Mouse (Mus musculus) kidney, postnatal 0 days (tissue): ENCODE results near the gene Fbxl12. TPM values are rescaled to one million over a fixed set of nuclear protein-coding genes. Genes with fewer than 3 reads are reported as not detected.

ENCODE experiments used
- ATAC-seq: fragments of 200-750 bp; cut with Nextera tagmentation; replicated peaks from 2 replicates; pipeline ENCODE4 v1.8.0; 2017; ENCODE audit warnings: low read depth, moderate number of reproducible peaks, moderate TSS enrichment, moderate library complexity; ENCODE audit not compliant: low FRiP score
- DNase-seq: peaks from one replicate; pipeline ENCODE4 v3.0.0-alpha.2; 2016; ENCODE audit warnings: low spot score
- H3K27ac ChIP-seq: fragments of 300-500 bp; sonication (generic); 2 replicates; pipeline ENCODE4 v1.5.1; 2014; ENCODE audit warnings: mild to moderate bottlenecking
- H3K27me3 ChIP-seq: fragments of 300-500 bp; sonication (generic); 2 replicates; pipeline ENCODE4 v1.6.1; 2014; ENCODE audit warnings: low read length, mixed read lengths; ENCODE audit not compliant: insufficient read depth
- H3K36me3 ChIP-seq: fragments of 300-500 bp; sonication (generic); 2 replicates; pipeline ENCODE4 v1.6.1; 2014; ENCODE audit warnings: low read length, mixed read lengths; ENCODE audit not compliant: insufficient read depth
- H3K4me1 ChIP-seq: fragments of 300-500 bp; sonication (generic); replicated peaks from 2 replicates; pipeline ENCODE4 v1.6.1; 2014; ENCODE audit warnings: antibody characterized with exemption, low read length, mixed read lengths; ENCODE audit not compliant: insufficient read depth
- H3K4me2 ChIP-seq: fragments of 300-500 bp; sonication (generic); 2 replicates; pipeline ENCODE4 v1.6.1; 2014; ENCODE audit warnings: mild to moderate bottlenecking, low read length, moderate library complexity, mixed read lengths
- H3K4me3 ChIP-seq: fragments of 300-500 bp; sonication (generic); replicated peaks from 2 replicates; pipeline ENCODE4 v1.5.1; 2014; ENCODE audit warnings: low read depth, low read length
- H3K9ac ChIP-seq: fragments of 300-500 bp; sonication (generic); 2 replicates; pipeline ENCODE4 v1.6.1; 2014; ENCODE audit warnings: low read depth, low read length
- H3K9me3 ChIP-seq: fragments of 300-500 bp; sonication (generic); replicated peaks from 2 replicates; pipeline ENCODE4 v1.6.1; 2016; ENCODE audit warnings: low read length, inconsistent platforms, mixed read lengths
- CTCF ChIP-seq: IDR thresholded peaks from 2 replicates; pipeline ENCODE4 v1.5.1; 2016; ENCODE audit warnings: antibody characterized with exemption, low read depth, mild to moderate bottlenecking, moderate library complexity
- WGBS: fragments of 180-500 bp; shearing (Covaris S2); extraction: QIAGEN DNeasy Blood & Tissue Kit; methylation state at CpG from one replicate; pipeline ENCODE4 v1.1.7; 2014; 5-methylcytosine and 5-hydroxymethylcytosine counted together
- polyA plus RNA-seq: library from polyadenylated mRNA; unstranded; fragments of >200 nt; fragmentation: Nextera tagmentation; extraction: Ambion mirVana; gene quantifications from 2 replicates; pipeline ENCODE4 v1.2.1, GENCODE M21; 2015

Fbxl12 gene
- polyA plus RNA-seq, 1 experiment from 2014 or later = 16.0 TPM

GRCm38 (mm10) chr9:20682389-20682722 is 37.8 kb upstream of the Fbxl12 start:
- Histone ChIP-seq H3K36me3 (no peaks in the 10 kb centered on the region), H3K27ac (no peak overlapping the region), H3K4me3 (no peak overlapping the region), H3K4me2 (no peak overlapping the region), H3K9ac (no peak overlapping the region), H3K27me3 (no peaks in the 10 kb centered on the region), H3K9me3 (no peaks in the 10 kb centered on the region), H3K4me1 (no peaks in the 10 kb centered on the region)
- DNase-seq (no peak), ATAC-seq (no peak)
- WGBS = 70% methylated on average over 2 of the region's 2 CpGs
- TF ChIP-seq CTCF = no peak

DNA sequence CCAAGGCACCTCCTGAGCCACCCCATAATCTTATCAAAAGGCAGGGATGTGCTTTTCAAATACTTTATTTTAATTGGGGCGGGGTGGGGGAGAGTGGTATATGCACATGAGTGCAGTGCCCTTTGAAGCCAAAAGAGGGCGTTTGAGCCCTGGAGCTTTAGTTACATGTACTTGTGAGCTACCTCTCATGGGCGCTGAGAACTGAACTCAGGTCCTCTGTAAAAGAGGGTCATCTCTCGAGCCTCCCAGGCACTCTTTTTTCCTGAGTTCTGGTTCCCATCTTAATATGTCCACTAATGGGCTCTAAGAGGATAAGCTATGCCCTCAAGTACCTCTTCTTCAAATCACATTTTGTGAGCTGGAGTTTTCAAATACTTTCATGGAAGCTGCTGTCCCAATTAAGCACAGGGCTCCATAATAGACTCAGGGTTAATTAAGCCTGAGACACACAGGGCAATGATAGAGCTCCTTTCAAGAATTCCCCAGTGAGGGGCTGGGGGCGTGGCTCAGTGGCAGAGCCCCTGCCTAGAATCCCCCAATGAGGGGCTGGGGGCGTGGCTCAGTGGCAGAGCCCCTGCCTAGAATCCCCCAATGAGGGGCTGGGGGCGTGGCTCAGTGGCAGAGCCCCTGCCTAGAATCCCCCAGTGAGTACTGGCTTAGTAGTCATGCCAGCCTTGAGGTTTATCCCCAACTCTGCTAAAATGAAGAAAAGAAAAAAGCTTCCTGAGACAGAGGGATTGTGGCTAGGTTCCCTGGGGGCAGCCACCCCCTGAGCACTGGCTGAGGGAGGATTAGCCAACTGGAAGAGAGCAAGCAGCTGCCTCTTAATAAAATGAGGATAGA is 37.2 kb upstream of the Fbxl12 start:
- 56% methylated on average over 7 of the region's 7 CpGs for WGBS
- H3K36me3 ChIP-seq = no peaks in the 10 kb centered on the region
- H3K27me3 ChIP-seq = no peaks in the 10 kb centered on the region
- H3K9ac ChIP-seq = no peak overlapping the region
- no peaks in the 10 kb centered on the region for H3K4me1 ChIP-seq
- no peak overlapping the region for H3K27ac ChIP-seq
- DNase-seq (no peak), ATAC-seq (no peak)
- no peak overlapping the region for H3K4me3 ChIP-seq
- H3K4me2 ChIP-seq = no peak overlapping the region
- no peaks in the 10 kb centered on the region for H3K9me3 ChIP-seq
- no peak for TF ChIP-seq CTCF

DNA sequence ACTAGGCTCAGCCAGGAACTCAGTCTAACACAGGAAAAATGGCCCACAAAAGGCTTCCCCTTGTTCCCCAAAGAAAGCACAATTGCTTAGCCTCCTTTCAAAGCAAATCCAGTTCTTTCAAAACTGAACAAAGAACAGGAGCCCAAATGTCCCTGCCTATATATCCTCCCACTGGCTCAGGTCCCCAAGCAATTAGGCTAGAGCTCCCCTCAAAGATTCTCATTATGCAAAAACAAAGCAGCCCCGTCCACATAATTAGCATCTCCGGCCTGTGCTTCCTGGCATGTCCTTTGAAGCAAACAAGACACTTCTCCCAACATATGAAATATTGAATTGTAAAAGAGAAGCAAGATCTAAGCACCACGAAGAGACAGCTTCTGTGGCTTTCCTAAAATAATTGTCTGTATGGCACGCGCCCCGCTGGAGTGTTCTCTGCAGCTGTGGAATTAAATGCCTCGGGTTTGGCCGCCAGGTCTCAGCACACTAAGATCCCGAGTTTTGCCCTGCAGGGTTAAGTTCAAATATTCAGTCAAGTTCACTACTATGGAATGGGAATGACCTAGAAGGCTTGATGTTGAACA is 35.9 kb upstream of the Fbxl12 start:
- H3K27ac ChIP-seq = no peak overlapping the region
- ATAC-seq = no peak
- no peak for TF ChIP-seq CTCF

GRCm38 (mm10) chr9:20677892-20678291 is 33.3 kb upstream of the Fbxl12 start:
- no peak for ATAC-seq
- Histone ChIP-seq H3K9me3 (no peaks in the 10 kb centered on the region), H3K4me2 (no peak overlapping the region), H3K27me3 (no peaks in the 10 kb centered on the region), H3K9ac (no peak overlapping the region), H3K36me3 (no peaks in the 10 kb centered on the region), H3K4me1 (no peaks in the 10 kb centered on the region), H3K4me3 (no peak overlapping the region), H3K27ac (no peak overlapping the region)
- no peak for DNase-seq
- 94% methylated on average over 12 of the region's 12 CpGs for WGBS
- TF ChIP-seq CTCF = no peak

More for the DNA sequence above, 35.9 kb upstream of the Fbxl12 start:
- 76% methylated on average over 9 of the region's 9 CpGs for WGBS
- no peaks in the 10 kb centered on the region for H3K27me3 ChIP-seq
- no peaks in the 10 kb centered on the region for H3K9me3 ChIP-seq
- H3K4me2 ChIP-seq = no peak overlapping the region
- no peak overlapping the region for H3K9ac ChIP-seq
- no peaks in the 10 kb centered on the region for H3K36me3 ChIP-seq
- DNase-seq = no peak
- H3K4me3 ChIP-seq = no peak overlapping the region
- H3K4me1 ChIP-seq = no peaks in the 10 kb centered on the region

DNA sequence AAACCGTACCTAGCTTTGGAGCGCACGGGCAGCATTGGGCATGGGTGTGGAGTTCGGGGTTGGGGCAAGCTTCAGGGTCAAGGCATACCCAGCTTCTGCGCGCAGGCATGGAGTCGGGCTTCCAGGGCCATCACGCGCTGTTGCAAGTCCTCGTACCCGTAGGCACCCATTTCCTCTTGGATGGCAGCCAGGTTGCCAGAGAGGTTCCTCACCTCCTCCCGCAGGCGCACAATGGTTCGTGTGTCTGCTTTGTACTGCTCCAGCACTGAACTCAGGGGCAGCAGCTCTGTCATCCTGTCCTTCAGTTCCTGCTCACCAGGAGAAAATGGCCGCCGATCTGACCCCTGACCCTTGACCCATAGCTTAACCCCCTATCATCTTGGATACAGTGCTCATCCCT is 27.5 kb upstream of the Fbxl12 start:
- 78% methylated on average over 16 of the region's 16 CpGs for WGBS
- DNase-seq = no peak
- Histone ChIP-seq H3K9ac (no peak overlapping the region), H3K27me3 (no peaks in the 10 kb centered on the region), H3K27ac (no peak overlapping the region), H3K4me2 (no peak overlapping the region), H3K36me3 (no peaks in the 10 kb centered on the region), H3K9me3 (no peaks in the 10 kb centered on the region), H3K4me1 (no peaks in the 10 kb centered on the region), H3K4me3 (no peak overlapping the region)
- TF ChIP-seq CTCF = no peak
- ATAC-seq = no peak

- Histone ChIP-seq H3K4me2 (no peak overlapping the region), H3K4me3 (no peak overlapping the region), H3K9ac (no peak overlapping the region), H3K27me3 (no peaks in the 10 kb centered on the region), H3K36me3 (peaks cover 12% of the 10 kb centered on the region), H3K9me3 (no peaks in the 10 kb centered on the region), H3K4me1 (0 out of 2 replicates have a peak, but pooled peaks cover 4% of the 10 kb centered on the region), H3K27ac (no peak overlapping the region)
- ATAC-seq = no peak
- no peak for DNase-seq
- TF ChIP-seq CTCF = no peak
- 91% methylated on average over 22 of the region's 22 CpGs for WGBS
Observed at GRCm38 (mm10) chr9:20668065-20668464, 23.5 kb upstream of the Fbxl12 start.
